Comparison of ENCODE assay signal across 9 mouse cellular contexts in the genomic region with DNA sequence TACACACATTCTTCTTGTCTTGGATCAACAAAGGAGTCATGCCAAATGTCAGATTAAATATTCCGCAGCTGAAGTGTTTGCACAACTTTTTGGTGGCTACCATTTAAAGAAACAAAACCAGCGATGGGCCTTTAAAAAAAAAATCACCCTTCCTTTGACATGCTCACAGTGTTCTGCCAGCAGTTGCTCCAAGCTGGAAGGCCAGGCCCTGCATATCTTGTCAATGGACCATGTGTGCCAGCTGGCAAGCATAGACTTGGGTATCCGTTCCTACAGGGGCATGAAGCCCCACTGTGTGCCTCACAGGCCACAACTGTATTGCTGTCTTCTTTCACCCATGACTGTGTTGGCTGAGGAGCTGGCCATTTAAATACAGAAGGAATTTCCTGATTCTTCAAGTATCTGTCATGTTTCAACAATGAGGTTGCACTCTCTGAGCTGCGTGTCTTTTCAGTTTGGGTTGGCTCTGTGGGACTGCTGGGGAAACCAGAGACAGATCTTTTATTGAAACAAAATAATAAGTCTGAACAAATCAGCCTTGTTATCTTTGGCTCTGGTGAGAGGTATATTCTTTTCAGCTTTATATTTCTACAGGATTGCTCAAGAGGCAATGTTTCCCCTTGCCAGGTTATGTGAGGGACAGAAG.
A peak's percentile ranks its signal among the peaks of the same experiment; 100 is the strongest.
DNase-seq lines count a peak whose midpoint lies in the region; ATAC-seq and TF ChIP-seq lines count a peak whose summit lies in the region.
"Had no signal": no experiment of that assay in that cellular context is flagged by ENCODE, and none has a peak within 500 bp of the region (broad histone marks: within the 10 kb centered on the region; RNA-seq: fewer than 3 reads in every experiment).

No protein-coding gene starts in this region.

- no peak overlapping the region for H3K4me2 ChIP-seq in heart, postnatal 0 days (ENCODE audit: low read depth, low read length)
- no peak overlapping the region for H3K4me2 ChIP-seq in forebrain, embryonic 14.5 days (ENCODE audit: low read length)

- H3K27ac ChIP-seq in left cerebral cortex, adult 2 months: no peak overlapping the region
- H3K27ac ChIP-seq in heart, postnatal 0 days (ENCODE audit: low read depth): peak overlapping the region; percentile 34
- no peak overlapping the region for H3K27ac ChIP-seq in forebrain, embryonic 14.5 days (ENCODE audit: low read depth, low read length)

- H3K36me3 ChIP-seq in heart, postnatal 0 days (replicated peaks; ENCODE audit: control insufficient read depth, insufficient read depth, low read length): no peaks in the 10 kb centered on the region
- no peaks in the 10 kb centered on the region for H3K36me3 ChIP-seq in forebrain, embryonic 14.5 days (ENCODE audit: control insufficient read depth, insufficient read depth, low read length)

- H3K9ac ChIP-seq in heart, postnatal 0 days (replicated peaks; ENCODE audit: low read depth, low read length): no peak overlapping the region
- no peak overlapping the region for H3K9ac ChIP-seq in forebrain, embryonic 14.5 days (ENCODE audit: low read length)

- H3K27me3 ChIP-seq in heart, postnatal 0 days (ENCODE audit: control insufficient read depth, insufficient read depth, low read length): no peaks in the 10 kb centered on the region
- H3K27me3 ChIP-seq in forebrain, embryonic 14.5 days (replicated peaks; ENCODE audit: control insufficient read depth, insufficient read depth, low read length): no peaks in the 10 kb centered on the region
- H3K27me3 ChIP-seq: megakaryocyte, embryonic 14.5 days had no signal

- H3K4me3 ChIP-seq in left cerebral cortex, adult 2 months: no peak overlapping the region
- H3K4me3 ChIP-seq in heart, postnatal 0 days (ENCODE audit: low read depth, low read length): no peak overlapping the region
- H3K4me3 ChIP-seq in forebrain, embryonic 14.5 days (ENCODE audit: low read depth, low read length): no peak overlapping the region
- H3K4me3 ChIP-seq: megakaryocyte, embryonic 14.5 days had no signal

- 0 out of 2 replicates have a peak, but pooled peaks cover 6% of the 10 kb centered on the region for H3K4me1 ChIP-seq in heart, postnatal 0 days (ENCODE audit: control insufficient read depth, insufficient read depth)
- no peaks in the 10 kb centered on the region for H3K4me1 ChIP-seq in forebrain, embryonic 14.5 days (ENCODE audit: control insufficient read depth, insufficient read depth, low read length)
- H3K4me1 ChIP-seq: megakaryocyte, embryonic 14.5 days had no signal

- DNase-seq in left cerebral cortex, postnatal 4 days: peak; percentile 70
- no peak for DNase-seq in left cerebral cortex, adult 2 months (ENCODE audit: extremely low spot score in 1 of 2, low spot score in 2 of 2)
- peak; percentile 25 to 32 for DNase-seq in cerebellum, postnatal 14 days
- DNase-seq in heart, postnatal 0 days (ENCODE audit: low spot score): peak; percentile 49
- peak; percentile 83 for DNase-seq in lung, postnatal 25 days (ENCODE audit: low spot score)
- no peak for DNase-seq in forebrain, embryonic 14.5 days (ENCODE audit: low spot score)
- DNase-seq in embryo, embryonic 9.5 days (ENCODE audit: extremely low spot score): no peak

- ATAC-seq in heart, postnatal 0 days (ENCODE audit: insufficient read depth, low read depth): peak; percentile 44
- ATAC-seq in forebrain, embryonic 14.5 days: no peak
- ATAC-seq in monocyte, adult 5-6 weeks (replicated peaks; ENCODE audit: insufficient number of reproducible peaks, low FRiP score, low TSS enrichment, poor library complexity, severe bottlenecking): no peak

- intact Hi-C loops in left cerebral cortex, postnatal 4 days (cut with DNase I): no loop called here
- intact Hi-C loops in left cerebral cortex, adult 2 months (cut with DNase I): no loop called here

- no peak for TF ChIP-seq CTCF in left cerebral cortex, adult 2 months (IDR thresholded peaks at IDR 0.05)
- TF ChIP-seq CTCF in heart, postnatal 0 days (IDR thresholded peaks at IDR 0.05; ENCODE audit: low read depth): no peak

- 49% methylated on average over 4 of the region's 4 CpGs for WGBS in heart, postnatal 0 days
- 77% methylated on average over 4 of the region's 4 CpGs for WGBS in forebrain, embryonic 14.5 days

- no peak for TF ChIP-seq EP300 in heart, postnatal 0 days (IDR thresholded peaks at IDR 0.05; ENCODE audit: low read depth)

- no peaks in the 10 kb centered on the region for H3K9me3 ChIP-seq in heart, postnatal 0 days (replicated peaks; ENCODE audit: control insufficient read depth, low read length)
- H3K9me3 ChIP-seq in forebrain, embryonic 14.5 days (replicated peaks; ENCODE audit: control insufficient read depth, low read length): no peaks in the 10 kb centered on the region
- H3K9me3 ChIP-seq: megakaryocyte, embryonic 14.5 days had no signal

Comparison
In these comparisons a context has a peak if more than half of its experiments do, and no peak if none do; other contexts are left out.
1. DNase-seq: peak in left cerebral cortex, postnatal 4 days (single experiment), cerebellum, postnatal 14 days (2 of 2), heart, postnatal 0 days (single experiment) and lung, postnatal 25 days (single experiment); none in left cerebral cortex, adult 2 months (0 of 2), forebrain, embryonic 14.5 days (single experiment) and embryo, embryonic 9.5 days (single experiment).